Mouse (Mus musculus) urinary bladder, postnatal 14 days (tissue): ENCODE measurements around the gene Chst7.
A peak's percentile ranks its signal among the peaks of the same experiment; 100 is the strongest.

Experiments used
- DNase-seq: peaks from one replicate; pipeline ENCODE4 v3.0.0; 2021; ENCODE audit warnings: low spot score

Gene Chst7

DNA sequence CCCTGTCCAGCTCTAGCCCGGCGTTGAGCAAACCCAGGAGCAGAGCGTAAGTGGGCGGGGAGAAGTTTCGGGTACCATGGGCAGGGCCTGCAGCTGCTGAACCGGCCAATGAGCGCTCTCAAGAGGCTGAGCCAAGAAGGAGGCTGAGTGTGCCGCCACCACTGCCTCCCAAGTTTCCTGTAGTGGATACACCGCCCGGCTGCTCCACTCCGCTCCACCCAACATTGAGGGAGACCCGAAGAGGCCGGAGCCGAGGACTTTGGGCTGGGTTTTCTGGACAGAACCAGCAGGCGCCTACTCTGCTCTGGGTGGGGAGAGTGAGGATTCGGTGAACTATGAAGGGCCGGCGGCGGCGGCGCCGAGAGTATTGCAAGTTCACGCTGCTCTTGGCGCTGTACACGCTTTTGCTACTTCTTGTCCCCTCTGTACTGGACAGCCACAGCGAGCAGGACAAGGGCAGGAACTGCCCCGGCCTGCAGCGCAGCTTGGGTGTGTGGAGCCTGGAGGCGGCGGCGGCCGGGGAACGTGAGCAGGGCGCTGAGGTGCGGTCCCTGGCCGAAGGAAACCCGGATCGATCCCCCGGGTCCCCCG, at the start of gene Chst7:
TSS of gene Chst7 (plus strand) at position 180 of the 591 bp plus-strand sequence.
- peak; percentile 65 for DNase-seq

GRCm38 (mm10) chrX:20012211-20012610, 47.1 kb upstream of the Chst7 start:
- no peak for DNase-seq

DNA sequence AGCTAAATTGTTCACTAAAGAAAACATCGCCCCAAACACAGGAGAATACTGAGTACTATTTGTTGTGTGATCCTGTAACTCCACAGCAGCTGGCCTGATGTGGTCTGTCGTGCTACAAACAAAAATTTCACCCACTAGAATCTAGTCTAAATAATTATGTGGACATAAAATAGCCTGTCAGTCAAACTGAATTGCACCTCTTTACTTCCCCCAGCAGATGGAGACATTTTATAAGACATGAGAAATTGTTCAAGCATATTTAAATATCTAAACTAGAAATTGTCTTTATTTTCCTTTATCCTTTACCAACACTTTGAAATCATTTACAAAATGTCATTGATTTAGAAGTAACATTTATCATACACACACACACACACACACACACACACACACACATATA, 38.4 kb upstream of the Chst7 start:
- DNase-seq: no peak

GRCm38 (mm10) chrX:20060096-20060768, 872 bp downstream of the Chst7 start:
- DNase-seq: peak; percentile 2

DNA sequence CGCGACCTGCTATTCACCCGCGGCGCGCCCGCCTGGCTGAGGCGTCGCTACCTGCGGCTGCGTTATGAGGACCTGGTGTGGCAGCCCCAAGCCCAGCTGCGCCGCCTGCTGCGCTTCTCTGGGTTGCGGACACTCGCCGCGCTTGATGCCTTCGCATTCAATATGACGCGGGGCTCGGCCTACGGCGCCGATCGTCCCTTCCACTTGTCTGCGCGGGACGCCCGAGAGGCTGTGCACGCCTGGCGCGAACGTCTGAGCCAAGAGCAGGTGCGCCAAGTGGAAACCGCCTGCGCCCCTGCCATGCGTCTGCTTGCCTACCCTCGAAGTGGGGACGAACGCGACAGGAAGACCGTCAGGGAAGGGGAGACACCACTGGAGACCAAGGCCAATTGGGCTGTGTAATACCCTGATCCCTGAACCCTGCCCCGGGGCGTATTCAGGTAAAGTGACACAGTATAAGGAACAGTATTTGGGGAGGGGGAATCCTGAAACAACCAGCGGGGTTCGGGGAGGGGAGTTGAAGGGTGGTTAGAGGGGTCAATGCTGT, 1.5 kb downstream of the Chst7 start:
- no peak for DNase-seq

- DNase-seq: no peak
Measured at GRCm38 (mm10) chrX:20061764-20062480, 2.6 kb downstream of the Chst7 start.

DNA sequence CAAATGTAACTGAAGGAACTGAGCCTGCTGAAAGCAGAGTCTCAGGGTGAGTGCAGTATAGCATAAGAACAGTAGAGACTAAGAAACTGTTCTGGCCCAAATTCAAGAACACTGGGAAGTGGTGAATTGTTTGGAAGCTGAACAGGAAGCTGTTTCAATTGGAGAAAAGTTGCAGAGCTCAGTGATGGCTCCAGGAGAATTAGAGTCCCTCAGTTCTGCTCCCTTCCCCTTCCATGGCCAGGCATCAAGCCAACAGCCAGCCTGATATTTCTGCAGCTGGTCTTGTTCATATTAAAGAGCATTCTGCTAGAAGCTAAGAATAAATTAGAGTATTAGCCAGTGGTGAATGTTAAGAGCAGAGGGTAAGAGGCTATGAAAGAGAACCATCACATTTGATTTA, 7.3 kb downstream of the Chst7 start:
- DNase-seq: no peak

DNA sequence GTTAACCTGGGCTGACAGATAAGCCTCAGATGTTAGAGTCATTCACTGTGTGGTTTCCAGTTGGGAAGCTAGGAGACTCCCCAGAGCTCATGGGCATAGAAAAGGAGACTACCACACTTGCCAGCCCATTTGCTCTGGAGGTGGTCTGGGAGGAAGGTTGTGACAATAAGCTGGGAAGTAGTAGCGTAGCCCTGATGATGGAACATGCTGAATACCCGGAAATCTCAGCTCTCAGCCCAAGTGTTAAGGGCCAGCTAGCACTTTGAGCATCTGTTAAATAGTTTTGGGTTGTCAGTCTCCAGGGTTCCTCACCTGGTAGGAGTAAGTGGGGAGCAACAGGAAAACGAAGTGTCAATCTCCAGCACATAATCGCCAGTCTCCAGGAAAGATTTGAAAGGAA, 10.8 kb downstream of the Chst7 start:
- no peak for DNase-seq

- DNase-seq: no peak
Measured at GRCm38 (mm10) chrX:20117717-20118116, 58.4 kb downstream of the Chst7 start.

DNA sequence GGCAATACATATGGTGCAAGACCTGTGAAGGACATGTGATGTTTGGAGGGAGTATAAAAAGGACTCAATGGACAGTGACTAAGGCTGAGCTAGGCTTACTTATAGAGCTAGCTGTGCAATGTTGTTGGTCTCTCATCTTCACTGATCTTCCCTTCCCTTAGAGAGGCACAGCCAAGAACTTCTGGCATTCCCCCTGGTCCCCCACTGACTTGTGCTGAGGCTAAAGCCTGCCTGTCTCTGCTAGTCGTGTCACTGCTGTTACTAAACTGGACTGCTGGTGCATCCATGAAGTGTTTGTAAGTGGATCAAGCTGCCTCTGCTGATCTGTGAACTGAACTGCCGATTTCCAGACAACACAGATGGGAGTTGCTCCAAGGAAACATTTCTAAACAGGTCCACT, 66.1 kb downstream of the Chst7 start:
- DNase-seq: no peak

GRCm38 (mm10) chrX:20128951-20129350, 69.6 kb downstream of the Chst7 start:
- no peak for DNase-seq

DNA sequence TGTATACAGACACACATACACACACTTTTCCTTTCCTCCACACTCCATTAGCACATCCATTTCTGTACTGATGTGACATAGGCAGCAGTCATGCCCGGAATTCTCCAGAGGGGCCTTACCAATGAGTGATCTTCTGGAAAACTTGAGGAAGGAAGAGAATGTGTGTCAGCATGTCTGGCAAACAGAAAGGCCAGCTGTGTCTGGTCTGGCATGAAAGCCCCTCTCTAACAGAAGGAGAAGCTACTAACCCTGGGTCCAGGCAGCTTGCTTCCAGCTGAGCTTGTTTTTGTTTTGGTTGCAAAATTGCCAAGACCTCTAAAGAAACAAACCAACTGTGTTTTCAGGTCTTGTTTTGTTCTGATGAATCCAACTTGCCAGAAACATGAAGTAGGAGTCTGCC, 70.1 kb downstream of the Chst7 start:
- no peak for DNase-seq
